Mouse (Mus musculus) stomach, postnatal 0 days (tissue): ENCODE results near the gene Sult4a1. TPM values are rescaled to one million over a fixed set of nuclear protein-coding genes. Genes with fewer than 3 reads are reported as not detected.
A peak's percentile ranks its signal among the peaks of the same experiment; 100 is the strongest.

Source experiments
- ATAC-seq: fragments of 200-750 bp; cut with Nextera tagmentation; 2 replicates; pipeline ENCODE4 v1.8.0; 2017; ENCODE audit not compliant: low FRiP score, low TSS enrichment
- DNase-seq: peaks from one replicate; pipeline ENCODE4 v3.0.0-alpha.2; 2016; ENCODE audit warnings: low spot score
- H3K27ac ChIP-seq: fragments of 300-500 bp; sonication (generic); replicated peaks from 2 replicates; pipeline ENCODE4 v1.5.1; 2014; ENCODE audit warnings: mild to moderate bottlenecking, control low read depth
- H3K27me3 ChIP-seq: fragments of 300-500 bp; sonication (generic); 2 replicates; pipeline ENCODE4 v1.6.1; 2014; ENCODE audit warnings: low read length; ENCODE audit not compliant: control insufficient read depth, insufficient read depth
- H3K36me3 ChIP-seq: fragments of 300-500 bp; sonication (generic); 2 replicates; pipeline ENCODE4 v1.6.1; 2014; ENCODE audit warnings: low read length, mixed read lengths; ENCODE audit not compliant: control insufficient read depth, insufficient read depth
- H3K4me1 ChIP-seq: fragments of 300-500 bp; sonication (generic); replicated peaks from 2 replicates; pipeline ENCODE4 v1.6.1; 2014; ENCODE audit warnings: antibody characterized with exemption; ENCODE audit not compliant: control insufficient read depth, insufficient read depth
- H3K4me2 ChIP-seq: fragments of 300-500 bp; sonication (generic); replicated peaks from 2 replicates; pipeline ENCODE4 v1.6.1; 2014; ENCODE audit warnings: low read depth, mild to moderate bottlenecking, control low read depth, moderate library complexity
- H3K4me3 ChIP-seq: fragments of 300-500 bp; sonication (generic); 2 replicates; pipeline ENCODE4 v1.5.1; 2014; ENCODE audit warnings: low read depth, low read length, control low read depth
- H3K9ac ChIP-seq: fragments of 300-500 bp; sonication (generic); 2 replicates; pipeline ENCODE4 v1.6.1; 2014; ENCODE audit warnings: mild to moderate bottlenecking, low read length, control low read depth, mixed read lengths
- H3K9me3 ChIP-seq: fragments of 300-500 bp; sonication (generic); 2 replicates; pipeline ENCODE4 v1.6.1; 2016; ENCODE audit warnings: low read length; ENCODE audit not compliant: control insufficient read depth
- CTCF ChIP-seq: IDR thresholded peaks from 2 replicates; pipeline ENCODE4 v1.5.1; 2016; ENCODE audit warnings: antibody characterized with exemption, low read depth, mild to moderate bottlenecking, moderate library complexity
- EP300 ChIP-seq: optimal IDR thresholded peaks from 2 replicates; pipeline ENCODE3; 2016; ENCODE audit warnings: antibody characterized with exemption
- WGBS: fragments of 180-500 bp; shearing (Covaris S2); extraction: QIAGEN DNeasy Blood & Tissue Kit; methylation state at CpG from one replicate; pipeline ENCODE4 v1.1.7; 2014; 5-methylcytosine and 5-hydroxymethylcytosine counted together
- polyA plus RNA-seq: library from polyadenylated mRNA; unstranded; fragments of >200 nt; fragmentation: Nextera tagmentation; extraction: Ambion mirVana; gene quantifications from 2 replicates; pipeline ENCODE4 v1.2.1, GENCODE M21; 2015

The Sult4a1 gene
- polyA plus RNA-seq, 1 experiment from 2014 or later = 4.0 TPM

DNA sequence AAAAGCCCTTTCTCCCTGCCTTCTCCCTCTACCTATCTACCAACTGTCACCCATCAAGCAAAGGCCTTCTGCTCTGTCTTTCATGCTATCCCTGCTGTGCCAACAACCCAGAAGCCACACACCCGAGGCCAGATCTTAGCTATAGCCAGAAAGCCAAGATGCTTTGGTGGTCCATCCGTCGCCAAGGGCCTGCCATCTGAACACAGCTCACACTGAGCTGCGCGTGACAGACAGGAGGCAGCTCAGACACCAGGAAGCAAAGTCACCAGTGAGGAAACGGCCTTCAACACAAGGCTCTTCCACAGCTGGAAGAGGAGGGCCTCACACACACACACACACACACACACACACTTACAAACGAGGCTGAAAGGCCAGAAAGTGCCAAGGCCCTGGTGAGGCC lies 10.6 kb downstream of the Sult4a1 start:
- H3K4me3 ChIP-seq = no peak overlapping the region
- no peaks in the 10 kb centered on the region for H3K4me1 ChIP-seq
- no peaks in the 10 kb centered on the region for H3K9me3 ChIP-seq
- no peak overlapping the region for H3K9ac ChIP-seq
- WGBS = 61% methylated on average over 7 of the region's 7 CpGs
- ATAC-seq = no peak
- no peaks in the 10 kb centered on the region for H3K36me3 ChIP-seq
- H3K4me2 ChIP-seq = no peak overlapping the region
- TF ChIP-seq CTCF (no peak), EP300 (no peak)
- no peak overlapping the region for H3K27ac ChIP-seq
- H3K27me3 ChIP-seq = no peaks in the 10 kb centered on the region
- no peak for DNase-seq

DNA sequence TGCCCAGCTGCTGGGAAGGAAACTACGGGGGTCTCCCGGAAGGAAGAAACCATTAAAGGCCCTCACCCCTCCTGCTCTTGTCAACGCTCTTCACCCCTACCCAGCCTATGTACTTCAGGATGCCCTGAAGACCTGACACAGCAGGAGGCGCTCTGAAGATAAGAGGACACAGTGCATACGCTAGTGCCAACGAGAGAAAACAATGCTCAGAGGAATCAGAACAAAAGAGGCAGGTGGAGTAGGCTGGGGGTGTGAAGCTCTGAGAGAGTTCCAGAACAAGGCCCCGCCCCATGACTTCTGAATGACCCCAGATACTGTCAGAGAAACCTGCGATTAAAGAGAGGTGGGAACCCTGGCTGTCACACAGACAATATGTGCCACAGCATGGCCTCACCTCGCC lies 18.8 kb downstream of the Sult4a1 start:
- TF ChIP-seq EP300 (no peak), CTCF (no peak)
- no peak for ATAC-seq
- Histone ChIP-seq H3K4me3 (no peak overlapping the region), H3K9ac (no peak overlapping the region), H3K27me3 (no peaks in the 10 kb centered on the region), H3K4me1 (no peaks in the 10 kb centered on the region), H3K9me3 (no peaks in the 10 kb centered on the region), H3K4me2 (no peak overlapping the region), H3K36me3 (no peaks in the 10 kb centered on the region), H3K27ac (no peak overlapping the region)
- 35% methylated on average over 9 of the region's 9 CpGs for WGBS
- DNase-seq = no peak

DNA sequence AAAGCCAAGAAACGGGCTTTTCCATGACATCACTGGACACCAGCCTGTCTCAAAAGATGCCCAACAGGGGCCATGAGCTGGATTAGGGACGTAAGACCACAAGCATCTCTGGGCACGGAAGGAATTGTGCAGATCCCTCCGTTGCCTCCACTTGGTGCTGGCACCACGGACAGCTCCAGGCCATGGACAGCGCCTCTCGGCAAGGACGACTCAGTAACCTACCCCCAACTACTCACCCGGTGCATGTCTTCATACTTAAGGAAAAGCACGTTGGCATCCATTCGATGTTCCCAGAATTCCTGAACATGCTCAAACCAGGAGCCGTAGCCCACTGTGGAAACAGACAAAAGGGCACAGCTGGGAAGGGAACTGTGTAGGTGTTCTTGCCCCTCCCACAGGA lies 19.2 kb downstream of the Sult4a1 start:
- H3K36me3 ChIP-seq = no peaks in the 10 kb centered on the region
- 17% methylated on average over 12 of the region's 12 CpGs for WGBS
- H3K27ac ChIP-seq = no peak overlapping the region
- H3K4me3 ChIP-seq = no peak overlapping the region
- DNase-seq = peak; percentile 41
- H3K9ac ChIP-seq = no peak overlapping the region
- H3K4me2 ChIP-seq = no peak overlapping the region
- no peak for TF ChIP-seq EP300
- no peak for TF ChIP-seq CTCF
- H3K27me3 ChIP-seq = no peaks in the 10 kb centered on the region
- H3K9me3 ChIP-seq = no peaks in the 10 kb centered on the region
- no peaks in the 10 kb centered on the region for H3K4me1 ChIP-seq
- ATAC-seq = no peak

DNA sequence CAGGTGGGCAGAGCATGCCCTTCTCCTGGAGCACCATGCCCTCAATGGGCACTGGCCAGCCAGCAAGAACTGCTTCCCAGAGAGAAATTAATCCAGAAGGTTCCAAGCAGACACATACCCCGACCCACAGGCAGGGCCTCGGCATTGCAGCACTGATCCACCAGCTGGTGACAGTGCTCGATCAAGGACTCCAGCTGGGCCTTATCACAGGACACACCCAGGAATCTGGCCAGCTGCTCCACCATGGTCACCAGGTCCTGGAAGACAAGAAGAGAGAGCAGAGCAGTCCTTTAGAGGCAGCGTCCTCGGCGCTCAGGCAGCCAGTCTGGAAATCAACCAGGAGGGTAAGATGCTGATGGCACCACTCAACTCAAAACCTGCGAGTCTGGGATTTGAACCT lies 25.5 kb downstream of the Sult4a1 start:
- ATAC-seq = no peak; the same call in 1 of the 2 replicates
- no peaks in the 10 kb centered on the region for H3K27me3 ChIP-seq
- WGBS = 40% methylated on average over 7 of the region's 7 CpGs

DNA sequence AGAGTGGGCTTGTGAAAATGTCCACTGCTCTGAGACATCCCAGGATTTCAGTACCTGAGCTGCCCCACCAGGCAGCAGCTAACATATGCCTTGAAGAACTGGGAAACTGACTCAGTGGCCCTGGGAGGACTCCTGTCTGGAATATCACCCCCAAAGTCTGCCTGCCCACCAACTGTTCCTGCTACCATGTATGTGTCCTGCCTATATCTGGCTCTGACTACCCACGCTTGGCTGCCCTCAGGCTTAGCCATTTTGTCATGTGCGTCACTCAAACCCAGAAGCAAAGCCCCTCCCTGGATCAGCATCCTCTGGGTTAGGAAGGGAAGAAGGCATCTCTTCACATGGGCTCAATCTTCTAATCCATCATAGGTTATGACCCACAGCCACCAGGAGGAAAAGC lies 26.0 kb downstream of the Sult4a1 start:
- WGBS = 75% methylated on average over 2 of the region's 2 CpGs
- Histone ChIP-seq H3K9ac (no peak overlapping the region), H3K27ac (no peak overlapping the region), H3K36me3 (no peaks in the 10 kb centered on the region), H3K27me3 (no peaks in the 10 kb centered on the region), H3K4me3 (no peak overlapping the region), H3K9me3 (no peaks in the 10 kb centered on the region), H3K4me2 (no peak overlapping the region), H3K4me1 (no peaks in the 10 kb centered on the region)
- TF ChIP-seq EP300 (no peak), CTCF (no peak)
- DNase-seq (no peak), ATAC-seq (no peak)

More for the DNA sequence above, 25.5 kb downstream of the Sult4a1 start:
- no peak for DNase-seq
- no peak overlapping the region for H3K4me3 ChIP-seq
- H3K9me3 ChIP-seq = no peaks in the 10 kb centered on the region
- TF ChIP-seq CTCF (no peak), EP300 (no peak)
- no peak overlapping the region for H3K27ac ChIP-seq
- no peak overlapping the region for H3K9ac ChIP-seq
- no peaks in the 10 kb centered on the region for H3K36me3 ChIP-seq
- no peak overlapping the region for H3K4me2 ChIP-seq
- H3K4me1 ChIP-seq = no peaks in the 10 kb centered on the region

DNA sequence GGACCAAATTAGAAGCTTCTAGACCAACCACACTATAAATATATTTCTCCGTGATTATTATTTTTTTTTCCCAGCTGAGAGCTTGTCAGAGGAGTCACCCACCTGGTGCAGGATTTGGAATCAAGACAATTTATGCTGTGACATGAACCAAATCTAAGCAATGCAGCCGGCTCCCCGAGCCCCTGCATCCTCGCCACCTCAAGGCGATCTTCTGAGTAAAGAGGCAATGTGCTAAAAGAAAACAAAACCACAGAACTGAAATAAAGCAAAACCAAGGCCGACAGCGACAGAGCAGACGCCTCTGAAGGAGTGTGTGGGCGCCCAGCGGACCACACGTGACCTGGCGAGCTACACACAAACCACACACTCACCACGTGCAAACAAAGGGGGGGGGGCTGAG lies 26.9 kb downstream of the Sult4a1 start:
- no peak for ATAC-seq
- no peak for DNase-seq
- Histone ChIP-seq H3K27me3 (no peaks in the 10 kb centered on the region), H3K9ac (no peak overlapping the region), H3K36me3 (no peaks in the 10 kb centered on the region), H3K9me3 (no peaks in the 10 kb centered on the region), H3K4me3 (no peak overlapping the region), H3K4me2 (no peak overlapping the region), H3K4me1 (no peaks in the 10 kb centered on the region), H3K27ac (no peak overlapping the region)
- WGBS = 72% methylated on average over 13 of the region's 13 CpGs
- TF ChIP-seq EP300 (no peak), CTCF (no peak)
